Mouse (Mus musculus) monocyte, adult 5-6 weeks (primary cell): ENCODE measurements around the gene Tspyl2. TPM values are rescaled to one million over a fixed set of nuclear protein-coding genes. Genes with fewer than 3 reads are reported as not detected.
A peak's percentile ranks its signal among the peaks of the same experiment; 100 is the strongest.
"Not testable (repeated sequence)": the region's sequence is repeated elsewhere in the genome, so short reads cannot be mapped to it uniquely, and the experiment has no call there.

Experiments used
- ATAC-seq: fragments of 153-309, 156-312 bp; replicated peaks from 2 replicates; pipeline ENCODE4 v1.8.0; 2017; ENCODE audit warnings: mild to moderate bottlenecking; ENCODE audit not compliant: low TSS enrichment, insufficient number of reproducible peaks, severe bottlenecking, poor library complexity, low FRiP score
- total RNA-seq: library from RNA; stranded (forward); fragments of 200-1000, 200-491, 200-594 nt; gene quantifications from 3 replicates; pipeline ENCODE4 v1.2.3, GENCODE M21; 2017

The Tspyl2 gene
- 30.1 to 44.1 TPM (median 32.0 TPM) in 3 replicates for total RNA-seq

- peak; percentile 98 for ATAC-seq
Measured at GRCm38 (mm10) chrX:152342358-152342901, at the start of gene Tspyl2. Tspyl2 (minus strand) TSS chrX:152342425.

GRCm38 (mm10) chrX:152368397-152369273, 26.4 kb upstream of the Tspyl2 start, which contains the start of gene Gpr173:
Gpr173 (minus strand) TSS chrX:152368704.
- ATAC-seq, result no peak

GRCm38 (mm10) chrX:152368054-152368396, 25.8 kb upstream of the Tspyl2 start:
- ATAC-seq, result no peak

GRCm38 (mm10) chrX:152366418-152366817, 24.2 kb upstream of the Tspyl2 start:
- no peak for ATAC-seq

- ATAC-seq, result peak; percentile 80
Measured at GRCm38 (mm10) chrX:152352553-152353153, 10.4 kb upstream of the Tspyl2 start.

- ATAC-seq, result no peak
Measured at GRCm38 (mm10) chrX:152347041-152347440, 4.8 kb upstream of the Tspyl2 start.

- ATAC-seq, result no peak
Measured at GRCm38 (mm10) chrX:152346587-152346986, 4.4 kb upstream of the Tspyl2 start.

- no peak for ATAC-seq
Measured at GRCm38 (mm10) chrX:152342903-152343302, 678 bp upstream of the Tspyl2 start.

GRCm38 (mm10) chrX:152341496-152341895, 729 bp downstream of the Tspyl2 start:
- ATAC-seq, result no peak

- peak; percentile 96 for ATAC-seq
Measured at GRCm38 (mm10) chrX:152336546-152337332, 5.5 kb downstream of the Tspyl2 start.

- ATAC-seq, result not testable (repeated sequence)
Measured at GRCm38 (mm10) chrX:152336123-152336522, 6.1 kb downstream of the Tspyl2 start.

GRCm38 (mm10) chrX:152329400-152329799, 12.8 kb downstream of the Tspyl2 start:
- not testable (repeated sequence) for ATAC-seq

- no peak for ATAC-seq
Measured at GRCm38 (mm10) chrX:152327689-152328052, 14.6 kb downstream of the Tspyl2 start.

GRCm38 (mm10) chrX:152326996-152327688, 15.1 kb downstream of the Tspyl2 start, which contains the start of gene Kantr:
Kantr (minus strand) TSS chrX:152327495.
- peak; percentile 100 for ATAC-seq

- ATAC-seq, result no peak
Measured at GRCm38 (mm10) chrX:152323584-152323983, 18.6 kb downstream of the Tspyl2 start.

- ATAC-seq, result 0 out of 2 replicates have a peak, but pooled peaks have one; percentile 43
Measured at GRCm38 (mm10) chrX:152322776-152323175, 19.4 kb downstream of the Tspyl2 start.

GRCm38 (mm10) chrX:152320535-152320934, 21.7 kb downstream of the Tspyl2 start:
- ATAC-seq, result no peak

GRCm38 (mm10) chrX:152307942-152308341, 34.3 kb downstream of the Tspyl2 start:
- ATAC-seq, result no peak
